9 mouse cellular contexts compared by ENCODE assay signal in genomic region chr8:10921439-10922191, GRCm38 (mm10).
A peak's percentile ranks its signal among the peaks of the same experiment; 100 is the strongest.
DNase-seq lines count a peak whose midpoint lies in the region; ATAC-seq and TF ChIP-seq lines count a peak whose summit lies in the region.
"Had no signal": no experiment of that assay in that cellular context is flagged by ENCODE, and none has a peak within 500 bp of the region (broad histone marks: within the 10 kb centered on the region; RNA-seq: fewer than 3 reads in every experiment).

No protein-coding gene starts in this region.

- H3K9me3 ChIP-seq in heart, embryonic 12.5 days (replicated peaks) = no peaks in the 10 kb centered on the region
- no peaks in the 10 kb centered on the region for H3K9me3 ChIP-seq in ES-Bruce4 (replicated peaks; ENCODE audit: control insufficient read depth, insufficient read depth, low read length, poor library complexity, severe bottlenecking)
- no peaks in the 10 kb centered on the region for H3K9me3 ChIP-seq in forebrain, embryonic 12.5 days
- no peaks in the 10 kb centered on the region for H3K9me3 ChIP-seq in limb, embryonic 15.5 days

- no peak overlapping the region for H3K4me2 ChIP-seq in heart, embryonic 12.5 days
- peak overlapping the region; percentile 8; the same call in 1 of the 2 replicates for H3K4me2 ChIP-seq in forebrain, embryonic 12.5 days
- no peak overlapping the region for H3K4me2 ChIP-seq in limb, embryonic 15.5 days

- no peak for TF ChIP-seq CTCF in ES-Bruce4 (IDR thresholded peaks at IDR 0.05; ENCODE audit: low read depth, low read length)

- no peak for DNase-seq in heart, postnatal 36 days
- no peak for DNase-seq in cerebellum, postnatal 4 days (ENCODE audit: low spot score in 2 of 2)
- DNase-seq in adrenal gland, postnatal 36 days = no peak
- DNase-seq: adrenal gland, postnatal 14 days had no signal

- H3K36me3 ChIP-seq in heart, embryonic 12.5 days = no peaks in the 10 kb centered on the region
- H3K36me3 ChIP-seq in ES-Bruce4 (ENCODE audit: control insufficient read depth, insufficient read depth, low read length, poor library complexity, severe bottlenecking) = no peaks in the 10 kb centered on the region
- H3K36me3 ChIP-seq in forebrain, embryonic 12.5 days (replicated peaks) = no peaks in the 10 kb centered on the region
- H3K36me3 ChIP-seq in limb, embryonic 15.5 days = no peaks in the 10 kb centered on the region

- peak overlapping the region; percentile 45; the same call in 1 of the 2 replicates for H3K9ac ChIP-seq in heart, embryonic 12.5 days
- H3K9ac ChIP-seq in ES-Bruce4 (ENCODE audit: low read depth, poor library complexity, severe bottlenecking) = no peak overlapping the region
- H3K9ac ChIP-seq in forebrain, embryonic 12.5 days = no peak overlapping the region
- no peak overlapping the region for H3K9ac ChIP-seq in limb, embryonic 15.5 days

- H3K27ac ChIP-seq in heart, embryonic 12.5 days (ENCODE audit: poor library complexity, severe bottlenecking) = peak overlapping the region; percentile 81
- no peak overlapping the region; the same call in 1 of the 2 replicates for H3K27ac ChIP-seq in ES-Bruce4 (ENCODE audit: insufficient read depth, low read length)
- peak overlapping the region; percentile 89 for H3K27ac ChIP-seq in forebrain, embryonic 12.5 days
- peak overlapping the region; percentile 54 for H3K27ac ChIP-seq in limb, embryonic 15.5 days

- peak; percentile 40; the same call in 1 of the 2 replicates for ATAC-seq in heart, embryonic 12.5 days (ENCODE audit: insufficient number of reproducible peaks, low FRiP score)
- peak; percentile 58 for ATAC-seq in forebrain, embryonic 12.5 days (ENCODE audit: low FRiP score)
- no peak for ATAC-seq in limb, embryonic 15.5 days (ENCODE audit: insufficient number of reproducible peaks, low FRiP score, low TSS enrichment, low read depth)
- no peak for ATAC-seq in granulocyte monocyte progenitor cell, adult 5-6 weeks (replicated peaks; ENCODE audit: poor library complexity, severe bottlenecking)

- TF ChIP-seq POLR2A in ES-Bruce4 (IDR thresholded peaks at IDR 0.05; ENCODE audit: insufficient read depth, low read length) = no peak

- intact Hi-C loops in heart, postnatal 36 days (cut with DNase I) = no loop called here

- TF ChIP-seq EP300 in ES-Bruce4 (IDR thresholded peaks at IDR 0.05; ENCODE audit: insufficient read depth, low read depth, low read length) = 0 out of 2 replicates have a peak, but pooled peaks have one; percentile 9

- 0 out of 2 replicates have a peak, but pooled peaks cover 8% of the 10 kb centered on the region for H3K27me3 ChIP-seq in heart, embryonic 12.5 days (replicated peaks)
- no peaks in the 10 kb centered on the region for H3K27me3 ChIP-seq in ES-Bruce4 (ENCODE audit: control insufficient read depth, insufficient read depth, low read length, poor library complexity, severe bottlenecking)
- peaks cover 11% of the 10 kb centered on the region; the same call in 1 of the 2 replicates for H3K27me3 ChIP-seq in forebrain, embryonic 12.5 days
- 0 out of 2 replicates have a peak, but pooled peaks cover 3% of the 10 kb centered on the region for H3K27me3 ChIP-seq in limb, embryonic 15.5 days

- WGBS in heart, embryonic 12.5 days = 43% methylated on average over 11 of the region's 11 CpGs
- WGBS in forebrain, embryonic 12.5 days = 6% methylated on average over 11 of the region's 11 CpGs
- WGBS in limb, embryonic 15.5 days = 33% methylated on average over 11 of the region's 11 CpGs

- no peak overlapping the region for H3K4me3 ChIP-seq in heart, embryonic 12.5 days
- H3K4me3 ChIP-seq in ES-Bruce4 (ENCODE audit: low read depth, low read length) = no peak overlapping the region
- no peak overlapping the region for H3K4me3 ChIP-seq in forebrain, embryonic 12.5 days (replicated peaks)
- H3K4me3 ChIP-seq in limb, embryonic 15.5 days = no peak overlapping the region

- peaks cover 69% of the 10 kb centered on the region for H3K4me1 ChIP-seq in heart, embryonic 12.5 days (replicated peaks)
- H3K4me1 ChIP-seq in ES-Bruce4 (ENCODE audit: control insufficient read depth, insufficient read depth, low read length) = peaks cover 4% of the 10 kb centered on the region
- H3K4me1 ChIP-seq in forebrain, embryonic 12.5 days = peaks cover 66% of the 10 kb centered on the region
- peaks cover 52% of the 10 kb centered on the region for H3K4me1 ChIP-seq in limb, embryonic 15.5 days

Comparison
In these comparisons a context has a peak if more than half of its experiments do, and no peak if none do; other contexts are left out.
1. ATAC-seq: peak in heart, embryonic 12.5 days (single experiment) and forebrain, embryonic 12.5 days (single experiment); none in limb, embryonic 15.5 days (single experiment) and granulocyte monocyte progenitor cell, adult 5-6 weeks (single experiment).